Mouse (Mus musculus) right cerebral cortex, postnatal 25 days (tissue): Measurements from ENCODE around the gene Ap4b1.
A peak's percentile ranks its signal among the peaks of the same experiment; 100 is the strongest.
"Not testable (repeated sequence)": the region's sequence is repeated elsewhere in the genome, so short reads cannot be mapped to it uniquely, and the experiment has no call there.

ENCODE experiments used
- DNase-seq: peaks from one replicate; pipeline ENCODE4 v3.0.0; 2022

The Ap4b1 gene

DNA sequence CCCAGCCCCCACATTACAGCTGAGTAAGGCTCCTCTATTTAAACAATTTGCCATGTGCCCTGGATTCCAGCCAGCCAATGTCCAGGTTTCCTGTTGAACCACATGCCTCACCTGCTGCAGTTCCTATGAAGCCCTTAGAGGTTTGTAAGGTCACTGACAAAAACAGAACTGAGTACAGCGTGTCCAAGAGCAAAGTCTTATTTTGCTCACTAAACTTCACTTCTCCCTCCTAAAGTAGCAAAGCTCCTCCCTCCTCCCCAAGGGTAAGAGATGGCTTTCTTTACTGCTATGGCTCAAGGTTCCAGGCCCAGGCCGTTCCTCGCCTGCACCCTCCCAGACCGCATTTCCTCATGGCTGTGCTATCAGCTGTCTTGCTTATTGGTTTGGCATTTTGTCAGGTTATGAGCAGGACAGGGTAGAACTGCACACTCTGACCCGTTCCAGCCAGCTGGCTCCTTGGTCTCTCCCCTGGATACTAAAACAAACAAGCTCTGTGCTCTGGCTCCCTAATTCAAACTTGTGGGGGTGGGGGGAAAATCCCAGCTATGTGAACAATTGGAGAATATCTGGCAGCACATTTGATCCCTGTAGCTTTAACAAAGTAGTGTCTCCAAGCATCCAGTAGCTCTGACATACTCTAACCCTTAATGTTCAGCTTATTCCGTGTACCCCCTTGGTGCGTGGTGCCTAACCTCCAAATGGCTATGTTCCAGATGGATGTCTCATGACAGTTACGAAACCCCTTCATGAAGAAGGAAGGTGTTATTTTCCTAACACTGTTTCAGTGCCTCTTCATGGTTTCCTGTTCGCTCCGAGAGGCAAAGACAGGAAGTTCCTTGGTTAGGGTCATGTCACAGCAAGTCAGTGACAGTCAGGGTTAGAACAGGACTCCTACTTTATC, 7.4 kb upstream of the Ap4b1 start:
- peak; percentile 28 for DNase-seq

- no peak for DNase-seq
These were observed 6.5 kb upstream of the Ap4b1 start for GRCm38 (mm10) chr3:103802861-103803260.

DNA sequence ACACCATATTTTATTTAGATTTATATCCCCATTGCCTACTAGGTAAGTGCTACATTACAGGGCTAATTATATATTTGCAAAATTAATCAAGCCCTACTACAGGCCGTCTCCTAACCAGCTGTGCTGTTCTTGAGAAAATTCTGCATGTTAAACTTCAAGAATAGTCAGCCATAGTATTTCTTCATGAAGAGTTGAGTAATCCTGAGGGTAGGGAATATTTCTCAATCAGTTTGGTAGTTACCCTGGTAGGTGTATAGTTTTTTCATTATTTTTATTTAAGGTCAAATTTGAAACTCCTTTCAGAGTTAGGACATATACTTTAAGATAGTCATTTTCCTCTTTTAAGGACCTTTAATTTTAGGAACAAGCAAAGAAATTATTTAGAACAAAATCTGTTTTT, 3.6 kb upstream of the Ap4b1 start:
- DNase-seq = no peak

- DNase-seq = no peak
These were observed 455 bp downstream of the Ap4b1 start for GRCm38 (mm10) chr3:103809799-103810150.

DNA sequence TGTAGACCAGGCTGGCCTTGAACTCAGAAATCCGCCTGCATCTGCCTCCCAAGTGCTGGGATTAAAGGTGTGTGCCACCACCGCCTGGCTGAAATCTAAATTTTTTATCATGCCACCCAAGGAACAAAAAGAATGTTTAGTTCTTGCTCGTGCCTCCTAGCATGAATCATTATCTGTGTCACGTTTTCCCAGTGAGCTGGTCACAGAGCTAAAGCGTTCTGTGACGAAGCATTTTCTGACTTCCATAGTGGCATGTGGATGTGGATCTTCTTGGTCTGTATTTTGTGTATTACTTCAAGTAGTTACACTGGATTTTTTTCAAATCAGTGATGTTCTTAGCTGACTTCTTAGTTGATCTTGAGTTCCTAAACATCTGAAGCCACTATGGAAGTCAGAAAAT, 1.6 kb downstream of the Ap4b1 start:
- no peak for DNase-seq

DNA sequence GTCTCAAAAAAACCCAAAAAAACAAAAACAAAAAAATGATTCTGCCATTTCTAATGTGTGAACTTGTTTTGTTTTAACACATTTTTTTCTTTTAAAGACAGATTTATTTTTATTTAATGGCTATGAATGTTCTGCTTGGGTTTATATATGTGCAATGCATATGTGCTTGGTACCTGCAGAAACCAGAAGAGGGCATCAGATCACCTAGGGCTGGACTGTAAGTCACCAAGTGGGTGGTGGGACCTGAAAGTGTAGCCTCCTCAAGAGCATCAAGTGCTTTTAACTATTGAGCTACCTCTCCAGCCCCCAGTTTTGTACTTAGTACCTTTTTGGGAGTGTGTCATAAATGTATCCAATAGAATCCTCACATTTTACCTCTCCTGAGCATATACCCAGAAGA, 18.2 kb downstream of the Ap4b1 start:
- DNase-seq = no peak

DNA sequence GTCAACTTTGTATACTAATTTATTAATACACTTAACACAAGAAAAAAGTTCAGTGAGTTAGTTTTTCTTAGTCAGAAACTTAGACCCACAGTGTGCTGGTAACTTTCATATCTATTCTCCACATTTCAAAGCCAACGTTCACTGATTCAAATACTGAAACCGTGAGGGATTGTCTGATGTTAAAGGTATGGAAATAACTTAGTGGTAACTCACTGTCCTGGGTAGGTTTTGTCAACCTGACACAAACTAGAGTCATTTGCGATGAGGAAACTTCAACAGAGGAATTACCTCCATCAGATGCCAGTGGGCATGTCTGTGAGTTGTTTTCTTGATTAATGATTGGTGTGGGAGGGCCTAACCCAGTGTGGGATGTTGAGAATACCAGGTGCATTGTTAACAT, 19.7 kb downstream of the Ap4b1 start:
- no peak for DNase-seq

GRCm38 (mm10) chr3:103830681-103831080, 21.4 kb downstream of the Ap4b1 start:
- not testable (repeated sequence) for DNase-seq

GRCm38 (mm10) chr3:103831146-103831545, 21.8 kb downstream of the Ap4b1 start:
- no peak for DNase-seq

DNA sequence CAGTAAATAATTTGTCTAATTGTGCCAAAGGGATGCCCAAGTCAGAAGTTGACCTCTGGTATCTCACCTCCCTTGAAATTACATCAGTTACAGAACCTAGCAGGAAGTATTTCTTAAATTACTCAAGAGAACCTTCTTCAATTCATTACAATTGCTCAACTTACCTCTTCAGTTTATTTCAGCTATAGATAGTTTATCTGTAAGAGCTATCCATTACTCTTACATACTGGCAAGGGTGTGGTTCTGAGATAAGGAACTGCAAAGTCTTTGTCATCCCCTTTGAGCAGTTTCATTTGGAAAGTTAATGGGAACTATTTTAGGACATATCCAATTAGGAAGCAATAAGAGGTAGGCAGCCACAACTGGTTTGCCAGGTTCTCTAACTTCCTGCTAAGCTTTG, 23.1 kb downstream of the Ap4b1 start, which contains the start of gene Bcl2l15:
Bcl2l15 (plus strand) TSS at position 176 of the 400 bp plus-strand sequence.
- no peak for DNase-seq

GRCm38 (mm10) chr3:103834001-103834400, 24.7 kb downstream of the Ap4b1 start:
- no peak for DNase-seq

GRCm38 (mm10) chr3:103835272-103835950, 26.1 kb downstream of the Ap4b1 start:
- DNase-seq = no peak

DNA sequence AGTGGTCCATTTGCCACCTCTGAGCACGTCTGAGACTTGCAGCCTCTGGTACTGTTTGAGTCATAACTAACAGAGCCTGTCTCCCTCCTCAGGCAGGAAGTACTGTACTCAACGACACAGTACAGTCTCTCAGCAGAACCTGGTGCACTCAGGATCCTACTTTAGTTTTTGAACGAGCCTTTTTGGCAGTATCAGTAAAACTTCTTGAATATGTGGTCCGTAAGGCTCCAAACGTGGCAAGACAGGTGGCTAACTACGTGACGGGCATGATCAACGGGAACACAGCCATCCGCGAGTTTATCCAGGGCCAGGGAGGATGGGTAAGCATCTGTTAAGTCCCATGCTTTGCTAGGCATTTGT, 26.6 kb downstream of the Ap4b1 start:
- no peak for DNase-seq

- DNase-seq = no peak
These were observed 27.1 kb downstream of the Ap4b1 start for GRCm38 (mm10) chr3:103836453-103836852.

DNA sequence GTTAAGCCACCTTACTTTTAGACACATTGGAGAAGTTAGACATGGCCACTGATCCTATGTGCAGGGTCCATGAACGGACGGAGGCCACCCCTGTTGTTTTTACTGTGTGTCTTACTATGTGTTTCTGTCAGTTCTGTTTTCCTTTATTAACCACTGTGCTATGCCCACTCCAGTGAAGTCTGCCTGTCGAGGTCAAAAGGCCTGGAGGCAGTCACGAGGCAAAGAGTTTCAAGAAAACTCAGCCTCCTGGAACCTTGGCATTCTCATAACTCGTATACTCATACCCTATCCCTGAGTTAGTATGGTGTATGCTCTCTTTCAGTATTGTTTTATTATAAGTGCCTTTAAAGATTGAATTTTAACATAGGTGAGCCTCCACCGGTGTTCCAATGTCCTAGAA, 30.4 kb downstream of the Ap4b1 start:
- DNase-seq = no peak

DNA sequence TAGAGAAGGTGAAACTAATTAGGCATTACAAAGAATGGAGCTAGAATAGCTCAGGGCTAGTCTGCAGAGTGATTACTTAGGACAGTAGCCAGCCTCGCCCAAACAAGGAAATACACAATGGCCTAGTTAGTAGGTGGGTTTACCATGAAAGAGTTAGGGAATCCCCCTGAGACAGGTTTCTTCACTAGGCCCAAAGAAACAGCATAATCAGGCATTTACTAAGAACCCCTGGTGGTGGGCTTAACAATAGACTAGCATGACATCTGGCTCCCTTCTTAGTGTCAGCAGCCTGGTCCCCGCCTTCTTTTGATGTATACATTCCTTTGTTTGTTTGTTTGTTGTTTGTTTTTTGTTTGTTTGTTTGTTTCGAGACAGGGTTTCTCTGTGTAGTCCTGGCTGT, 30.9 kb downstream of the Ap4b1 start:
- not testable (repeated sequence) for DNase-seq

DNA sequence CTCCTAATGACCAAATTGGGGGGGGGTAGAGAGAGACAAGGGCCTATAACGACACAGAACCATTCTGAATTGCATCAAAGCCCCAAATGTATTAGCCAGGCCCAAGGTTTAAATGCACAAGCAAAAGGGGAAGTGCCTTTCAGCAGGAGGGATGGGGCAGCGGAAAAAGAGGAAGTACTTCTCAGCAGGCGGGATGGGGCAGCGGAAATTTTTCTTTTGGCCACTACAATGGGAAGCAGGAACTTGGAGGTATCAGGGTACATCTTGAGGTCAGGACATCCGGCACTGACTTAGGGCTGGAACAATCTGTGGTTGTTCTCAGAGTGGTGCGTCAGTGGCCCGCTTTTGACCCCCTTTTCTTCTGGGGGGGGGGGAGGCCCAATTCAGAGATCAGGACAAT, 31.6 kb downstream of the Ap4b1 start:
- not testable (repeated sequence) for DNase-seq

- no peak for DNase-seq
These were observed 41.5 kb downstream of the Ap4b1 start for GRCm38 (mm10) chr3:103850644-103851363.

DNA sequence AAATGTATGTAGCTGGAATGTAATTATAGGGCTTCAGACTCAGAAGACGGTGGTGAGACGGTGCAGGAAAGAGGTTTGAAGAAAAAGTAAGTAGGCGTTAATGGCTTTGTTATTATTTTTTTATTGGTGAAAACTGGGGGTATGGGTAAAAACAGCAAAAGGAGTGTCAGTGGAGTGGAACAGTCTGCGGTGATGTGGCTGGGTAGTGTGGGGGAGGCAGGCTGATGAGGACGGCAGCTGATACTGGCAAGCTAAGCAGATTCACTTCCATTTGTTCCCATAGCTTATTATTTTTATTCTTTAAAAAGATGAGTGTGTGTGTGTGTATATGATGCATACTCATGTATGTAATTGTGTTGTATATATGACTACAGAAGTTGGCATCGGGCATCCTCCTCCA, 42.2 kb downstream of the Ap4b1 start:
- DNase-seq = no peak

DNA sequence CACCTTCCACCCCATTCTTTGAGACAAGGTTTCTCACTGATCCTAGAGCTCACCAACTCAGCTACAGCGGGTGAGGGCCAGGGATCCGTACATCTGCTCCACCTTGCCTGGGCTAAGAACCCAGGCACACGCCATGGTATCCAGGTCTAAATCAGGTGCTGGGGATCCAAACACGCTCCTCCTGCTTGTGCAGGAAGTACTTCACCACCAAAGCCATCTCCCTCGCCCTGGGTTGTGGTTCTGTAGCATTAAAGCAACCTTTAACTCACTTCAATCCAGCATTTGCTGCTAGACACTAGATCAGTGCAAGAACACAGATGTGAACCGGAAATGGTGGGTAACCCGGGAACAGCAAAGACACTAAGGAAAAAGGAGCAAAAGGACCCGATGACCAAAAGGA, 42.6 kb downstream of the Ap4b1 start:
- no peak for DNase-seq

DNA sequence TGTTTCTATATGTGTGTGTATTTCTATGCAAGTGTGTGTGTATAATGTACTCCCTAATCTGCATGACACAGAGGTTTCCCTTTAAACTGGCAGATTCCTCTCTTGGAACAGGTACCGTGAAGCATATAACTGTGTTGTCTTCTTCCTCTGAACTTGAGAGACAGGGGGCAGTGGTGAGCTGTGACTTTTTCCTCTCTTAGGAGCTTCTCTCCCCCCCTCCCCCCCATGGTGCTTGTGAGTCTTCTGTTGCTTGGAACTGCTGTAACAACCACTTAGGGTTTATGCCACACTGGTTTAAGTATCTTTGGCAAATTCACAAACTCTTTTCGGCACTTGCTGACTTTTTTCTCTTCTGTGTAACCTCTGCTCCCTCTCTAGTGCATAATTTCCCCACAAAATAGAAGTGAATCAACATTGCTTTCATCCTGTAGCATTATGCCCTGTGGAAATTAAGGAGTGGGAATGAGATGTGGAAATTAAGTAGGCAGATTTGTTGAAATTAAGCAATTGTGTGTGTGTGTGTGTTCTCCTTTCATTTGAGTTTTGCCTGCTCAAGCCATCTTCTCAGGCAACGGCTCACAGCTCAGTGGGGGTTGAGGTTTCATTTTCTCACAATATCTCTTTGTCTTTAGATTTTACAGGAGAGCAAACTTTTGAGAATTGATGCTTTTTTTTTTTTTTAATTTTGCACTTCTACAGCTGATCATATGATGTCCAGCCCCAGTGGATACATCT, 43.4 kb downstream of the Ap4b1 start:
- DNase-seq = no peak

DNA sequence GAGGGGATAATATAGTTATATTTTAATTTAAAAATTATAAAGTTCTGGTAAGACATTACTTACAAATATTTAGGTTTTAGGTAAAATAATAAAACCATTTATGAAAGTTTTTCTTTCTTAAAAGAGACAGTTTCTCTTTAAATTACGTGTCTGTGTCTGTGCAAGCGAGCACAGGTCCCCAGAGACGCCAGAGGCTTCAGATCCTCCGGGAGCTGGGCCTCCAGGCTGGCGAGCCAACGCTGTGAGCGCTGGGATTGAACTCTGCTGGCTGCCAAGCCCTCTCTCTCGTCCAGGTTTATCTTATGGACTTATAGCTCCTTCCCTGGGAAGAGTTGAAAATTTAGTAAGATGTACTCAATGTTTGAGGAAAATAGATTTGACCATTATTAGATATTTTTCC, 44.5 kb downstream of the Ap4b1 start:
- DNase-seq = no peak
